Mouse (Mus musculus) testis, postnatal 10 days (tissue): ENCODE data around the gene Eif4b.
"Not testable (repeated sequence)": the region's sequence is repeated elsewhere in the genome, so short reads cannot be mapped to it uniquely, and the experiment has no call there.

Experiments
- DNase-seq: peaks from one replicate; pipeline ENCODE4 v3.0.0; 2021; ENCODE audit warnings: low spot score

Eif4b gene

GRCm38 (mm10) chr15:102074876-102075585 is 1.5 kb downstream of the Eif4b start:
- DNase-seq = no peak

GRCm38 (mm10) chr15:102077111-102077677 is 3.6 kb downstream of the Eif4b start:
- no peak for DNase-seq

- no peak for DNase-seq
These were observed 5.6 kb downstream of the Eif4b start for GRCm38 (mm10) chr15:102079221-102079620.

- not testable (repeated sequence) for DNase-seq
These were observed 6.4 kb downstream of the Eif4b start for GRCm38 (mm10) chr15:102079924-102080323.

- no peak for DNase-seq
These were observed 6.9 kb downstream of the Eif4b start for GRCm38 (mm10) chr15:102080429-102080828.

- no peak for DNase-seq
These were observed 8.6 kb downstream of the Eif4b start for GRCm38 (mm10) chr15:102082148-102082547.

GRCm38 (mm10) chr15:102083028-102083427 is 9.5 kb downstream of the Eif4b start:
- DNase-seq = no peak

- DNase-seq = no peak
These were observed 16.5 kb downstream of the Eif4b start for GRCm38 (mm10) chr15:102089914-102090585.

- no peak for DNase-seq
These were observed 17.6 kb downstream of the Eif4b start for GRCm38 (mm10) chr15:102091063-102091679.

- no peak for DNase-seq
These were observed 18.1 kb downstream of the Eif4b start for GRCm38 (mm10) chr15:102091688-102092087.

- no peak for DNase-seq
These were observed 18.6 kb downstream of the Eif4b start for GRCm38 (mm10) chr15:102092222-102092621.

- DNase-seq = no peak
These were observed 20.6 kb downstream of the Eif4b start for GRCm38 (mm10) chr15:102094157-102094556.

GRCm38 (mm10) chr15:102094988-102095387 is 21.4 kb downstream of the Eif4b start:
- no peak for DNase-seq

GRCm38 (mm10) chr15:102097147-102097915 is 23.8 kb downstream of the Eif4b start:
- no peak for DNase-seq

- DNase-seq = no peak
These were observed 24.5 kb downstream of the Eif4b start for GRCm38 (mm10) chr15:102097991-102098555.

GRCm38 (mm10) chr15:102099260-102099659 is 25.7 kb downstream of the Eif4b start:
- no peak for DNase-seq

- no peak for DNase-seq
These were observed 26.2 kb downstream of the Eif4b start for GRCm38 (mm10) chr15:102099771-102100160.

GRCm38 (mm10) chr15:102100161-102100981 is 26.8 kb downstream of the Eif4b start, which contains the start of gene Tns2:
Gene Tns2 (plus strand): TSS chr15:102100413.
- peak; percentile 90 for DNase-seq

- DNase-seq = peak; percentile 58
These were observed 27.6 kb downstream of the Eif4b start for GRCm38 (mm10) chr15:102100996-102101671.
